Mouse (Mus musculus) heart, postnatal 0 days (tissue): Measurements from ENCODE around the gene Sun1. TPM values are rescaled to one million over a fixed set of nuclear protein-coding genes. Genes with fewer than 3 reads are reported as not detected.
A peak's percentile ranks its signal among the peaks of the same experiment; 100 is the strongest.

Experiments
- ATAC-seq: fragments of 200-750 bp; cut with Nextera tagmentation; 2 replicates; pipeline ENCODE4 v1.8.0; 2017; ENCODE audit warnings: low read depth, moderate number of reproducible peaks, moderate library complexity; ENCODE audit not compliant: insufficient read depth
- DNase-seq: peaks from one replicate; pipeline ENCODE4 v3.0.0-alpha.2; 2016; ENCODE audit warnings: low spot score
- H3K27ac ChIP-seq: fragments of 300-500 bp; sonication (generic); 2 replicates; pipeline ENCODE4 v1.5.1; 2014; ENCODE audit warnings: low read depth, mild to moderate bottlenecking
- H3K27me3 ChIP-seq: fragments of 300-500 bp; sonication (generic); 2 replicates; pipeline ENCODE4 v1.6.1; 2014; ENCODE audit warnings: low read length, mixed read lengths; ENCODE audit not compliant: control insufficient read depth, insufficient read depth
- H3K36me3 ChIP-seq: fragments of 300-500 bp; sonication (generic); replicated peaks from 2 replicates; pipeline ENCODE4 v1.6.1; 2014; ENCODE audit warnings: low read length, mixed read lengths; ENCODE audit not compliant: control insufficient read depth, insufficient read depth
- H3K4me1 ChIP-seq: fragments of 300-500 bp; sonication (generic); 2 replicates; pipeline ENCODE4 v1.6.1; 2014; ENCODE audit warnings: antibody characterized with exemption; ENCODE audit not compliant: control insufficient read depth, insufficient read depth
- H3K4me2 ChIP-seq: fragments of 300-500 bp; sonication (generic); 2 replicates; pipeline ENCODE4 v1.6.1; 2014; ENCODE audit warnings: low read depth, mild to moderate bottlenecking, low read length, moderate library complexity
- H3K4me3 ChIP-seq: fragments of 300-500 bp; sonication (generic); 2 replicates; pipeline ENCODE4 v1.5.1; 2014; ENCODE audit warnings: low read depth, low read length
- H3K9ac ChIP-seq: fragments of 300-500 bp; sonication (generic); replicated peaks from 2 replicates; pipeline ENCODE4 v1.6.1; 2014; ENCODE audit warnings: low read depth, low read length, mixed read lengths
- H3K9me3 ChIP-seq: fragments of 300-500 bp; sonication (generic); replicated peaks from 2 replicates; pipeline ENCODE4 v1.6.1; 2016; ENCODE audit warnings: low read length; ENCODE audit not compliant: control insufficient read depth
- CTCF ChIP-seq: IDR thresholded peaks from 2 replicates; pipeline ENCODE4 v1.5.1; 2016; ENCODE audit warnings: antibody characterized with exemption, control low read depth, low read depth
- EP300 ChIP-seq: IDR thresholded peaks from 2 replicates; pipeline ENCODE4 v1.6.1; 2016; ENCODE audit warnings: antibody characterized with exemption, low read depth
- WGBS: fragments of 180-500 bp; shearing (Covaris S2); extraction: QIAGEN DNeasy Blood & Tissue Kit; methylation state at CpG from one replicate; pipeline ENCODE4 v1.1.7; 2014; 5-methylcytosine and 5-hydroxymethylcytosine counted together
- polyA plus RNA-seq: library from polyadenylated mRNA; unstranded; fragments of >200 nt; fragmentation: Nextera tagmentation; extraction: Ambion mirVana; gene quantifications from 2 replicates; pipeline ENCODE4 v1.2.1, GENCODE M21; 2015
- total RNA-seq: library from RNA; depleted of rRNA; stranded (reverse); fragments of >200 nt; gene quantifications from 2 replicates; pipeline ENCODE4 v1.2.3, GENCODE M21; 2014; ENCODE audit warnings: low replicate concordance

Gene Sun1
- total and polyA plus RNA-seq, 2 experiments from 2014 or later, result 22.4 to 71.5 TPM

DNA sequence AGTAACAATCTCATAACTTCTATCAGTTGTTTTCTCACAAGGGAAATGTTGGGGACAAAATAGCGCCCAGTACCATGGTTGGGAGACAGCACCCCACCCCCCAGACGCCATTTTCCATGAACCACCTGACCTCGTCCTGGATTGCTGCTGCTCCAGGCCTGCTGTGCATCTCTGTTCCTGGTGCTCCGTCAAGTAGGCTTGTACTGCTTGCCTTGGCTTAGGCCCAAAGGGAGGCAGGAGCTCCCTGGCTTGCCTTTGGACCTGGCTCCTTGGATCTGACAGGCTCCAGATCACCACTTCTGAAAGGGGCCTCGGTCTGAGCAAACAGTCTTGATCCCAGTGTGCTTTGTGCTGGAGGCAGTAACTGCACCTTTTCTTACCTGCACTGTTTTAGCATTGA, 59.4 kb downstream of the Sun1 start:
- ATAC-seq, result peak; percentile 26; the same call in 1 of the 2 replicates
- no peaks in the 10 kb centered on the region for H3K27me3 ChIP-seq
- H3K4me1 ChIP-seq, result peaks cover 48% of the 10 kb centered on the region
- H3K9ac ChIP-seq, result no peak overlapping the region
- no peak for TF ChIP-seq EP300
- 0 out of 2 replicates have a peak, but pooled peaks have one; percentile 6 for TF ChIP-seq CTCF
- DNase-seq, result peak; percentile 45
- no peak overlapping the region for H3K4me2 ChIP-seq
- H3K4me3 ChIP-seq, result no peak overlapping the region
- no peaks in the 10 kb centered on the region for H3K9me3 ChIP-seq
- H3K36me3 ChIP-seq, result peaks cover 41% of the 10 kb centered on the region
- 40% methylated on average over 5 of the region's 5 CpGs for WGBS
- H3K27ac ChIP-seq, result peak overlapping the region; percentile 43

DNA sequence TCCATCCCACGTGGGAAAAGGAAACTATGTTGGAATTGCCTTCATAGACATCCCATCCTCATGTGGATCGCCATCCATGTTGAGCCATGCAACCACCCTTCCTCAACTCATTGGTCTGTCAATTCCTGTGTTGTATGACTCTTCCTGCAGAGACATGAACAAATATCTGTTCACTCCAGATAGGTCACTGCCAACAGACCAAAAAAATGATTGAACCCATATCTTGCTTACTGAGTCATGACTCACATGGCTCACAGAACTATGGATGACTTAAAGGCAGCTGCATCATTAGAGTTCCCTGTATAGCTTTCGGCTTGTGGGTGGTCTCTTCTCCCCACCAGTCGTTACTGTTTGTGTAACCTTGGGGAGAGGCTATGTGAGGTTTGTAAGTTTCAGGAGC, 61.0 kb downstream of the Sun1 start:
- Histone ChIP-seq H3K27ac (no peak overlapping the region), H3K36me3 (peaks cover 56% of the 10 kb centered on the region)
- 92% methylated on average over 4 of the region's 4 CpGs for WGBS

DNA sequence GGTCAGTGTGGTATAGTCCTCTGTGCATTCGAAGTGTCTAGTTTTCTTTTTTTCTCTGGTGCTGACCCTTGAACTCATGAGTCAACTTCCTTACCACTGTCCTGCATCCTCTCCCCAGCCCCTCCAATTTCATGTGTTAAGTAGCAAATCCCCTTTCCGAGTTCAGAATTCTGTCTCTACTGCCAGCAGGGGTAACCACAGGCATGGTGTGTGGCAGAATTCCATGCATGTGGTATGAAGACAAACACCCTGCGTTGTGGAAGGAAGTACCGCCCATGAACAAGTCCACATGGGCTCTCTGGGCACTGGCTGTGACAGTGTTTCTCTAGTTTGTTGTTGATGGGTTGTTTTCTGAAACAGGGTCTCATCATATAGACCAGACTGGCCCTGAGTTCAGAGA, 67.2 kb downstream of the Sun1 start:
- Histone ChIP-seq H3K36me3 (peaks cover 68% of the 10 kb centered on the region), H3K27ac (no peak overlapping the region), H3K4me2 (no peak overlapping the region), H3K4me1 (peaks cover 9% of the 10 kb centered on the region), H3K4me3 (no peak overlapping the region), H3K27me3 (no peaks in the 10 kb centered on the region), H3K9ac (no peak overlapping the region), H3K9me3 (no peaks in the 10 kb centered on the region)
- ATAC-seq, result no peak
- DNase-seq, result no peak
- WGBS, result 86% methylated on average over 4 of the region's 4 CpGs
- no peak for TF ChIP-seq CTCF
- TF ChIP-seq EP300, result no peak

More for the DNA sequence above, 61.0 kb downstream of the Sun1 start:
- no peak overlapping the region for H3K4me3 ChIP-seq
- no peak overlapping the region for H3K9ac ChIP-seq
- H3K4me2 ChIP-seq, result no peak overlapping the region
- DNase-seq (no peak), ATAC-seq (no peak)
- H3K9me3 ChIP-seq, result no peaks in the 10 kb centered on the region
- H3K27me3 ChIP-seq, result no peaks in the 10 kb centered on the region
- peaks cover 34% of the 10 kb centered on the region for H3K4me1 ChIP-seq
- TF ChIP-seq CTCF, result no peak
- no peak for TF ChIP-seq EP300

DNA sequence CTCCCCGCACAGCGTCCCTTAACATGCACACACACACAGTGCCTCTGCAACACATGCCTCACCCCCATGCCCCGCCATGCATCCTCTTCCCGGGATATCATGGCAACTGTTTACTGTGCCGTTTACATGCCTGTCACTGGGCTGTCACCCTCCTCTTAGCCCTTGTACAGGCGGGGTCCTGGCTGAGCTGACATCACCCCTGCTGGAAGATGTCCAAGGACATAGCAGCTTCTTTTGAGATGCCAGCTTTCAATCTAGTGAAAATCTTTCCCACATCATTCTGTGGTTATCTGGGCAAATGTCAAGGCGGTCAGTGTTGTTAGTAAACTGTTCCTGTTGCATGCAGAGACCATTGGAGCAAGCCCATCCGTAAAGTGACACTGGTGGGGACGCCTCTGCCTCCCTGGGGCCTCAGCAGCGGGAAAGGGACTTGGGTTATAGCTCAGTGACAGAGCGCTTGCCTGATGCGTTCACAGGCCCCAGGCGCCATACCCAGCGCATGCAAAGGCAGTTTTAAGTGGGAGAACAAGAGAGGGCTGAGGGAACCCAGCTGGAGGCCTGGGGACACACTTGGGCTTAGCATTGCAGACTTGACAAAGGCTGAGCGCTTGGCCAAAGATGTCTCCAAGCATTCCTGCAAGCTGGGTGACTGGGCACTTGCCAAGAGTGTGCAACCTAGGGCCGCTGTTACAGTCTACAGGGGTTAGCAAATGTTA, 70.5 kb downstream of the Sun1 start:
- no peak overlapping the region for H3K4me2 ChIP-seq
- H3K4me1 ChIP-seq, result peaks cover 9% of the 10 kb centered on the region
- no peak for TF ChIP-seq EP300
- TF ChIP-seq CTCF, result no peak
- no peak overlapping the region for H3K9ac ChIP-seq
- peak overlapping the region; percentile 46 for H3K27ac ChIP-seq
- no peak overlapping the region for H3K4me3 ChIP-seq
- no peak; the same call in 1 of the 2 replicates for ATAC-seq
- H3K36me3 ChIP-seq, result peaks cover 35% of the 10 kb centered on the region
- WGBS, result 49% methylated on average over 16 of the region's 16 CpGs
- H3K9me3 ChIP-seq, result no peaks in the 10 kb centered on the region
- no peak for DNase-seq
- no peaks in the 10 kb centered on the region for H3K27me3 ChIP-seq

DNA sequence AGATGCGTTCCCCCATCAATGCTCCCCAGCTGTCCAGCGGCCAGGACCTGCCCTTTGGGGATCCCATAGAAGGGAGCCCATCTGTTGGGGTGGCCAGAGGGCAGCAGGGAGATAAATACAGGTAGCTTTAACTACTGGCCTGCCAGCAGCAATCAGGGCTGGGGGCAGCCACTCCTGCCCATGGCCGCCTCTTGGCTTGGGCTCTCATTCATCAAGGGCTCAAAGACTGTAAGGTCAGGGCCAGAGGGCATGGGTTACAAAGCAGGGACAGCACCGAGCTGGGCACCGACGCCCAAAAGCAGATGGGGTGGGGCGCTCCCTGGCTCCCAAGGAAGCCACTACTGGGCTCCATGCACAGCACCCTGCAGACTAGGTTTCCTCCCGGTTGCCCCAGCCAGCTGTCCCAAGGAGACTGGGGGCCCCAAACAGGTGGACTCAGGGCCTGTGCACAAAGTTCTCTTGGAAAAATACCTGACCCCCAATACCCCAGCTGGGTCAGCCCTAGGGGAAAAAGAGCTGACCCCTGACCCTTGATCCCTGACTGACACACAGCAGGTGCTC, 71.6 kb downstream of the Sun1 start:
- DNase-seq (no peak), ATAC-seq (no peak)
- Histone ChIP-seq H3K4me2 (no peak overlapping the region), H3K9ac (no peak overlapping the region), H3K27ac (no peak overlapping the region), H3K9me3 (no peaks in the 10 kb centered on the region), H3K27me3 (no peaks in the 10 kb centered on the region), H3K4me3 (no peak overlapping the region), H3K4me1 (peaks cover 9% of the 10 kb centered on the region), H3K36me3 (peaks cover 23% of the 10 kb centered on the region)
- TF ChIP-seq CTCF, result no peak
- no peak for TF ChIP-seq EP300
- 75% methylated on average over 8 of the region's 8 CpGs for WGBS
